Mouse (Mus musculus) CH12.LX (cell line): ENCODE measurements at regions not wholly inside any gene's neighbourhood (a gene's known extent, or its start where the extent isn't known, plus 50 kb on each side); places are given as distances from the start of the nearest gene placed in this dataset.

Source experiments
- CHD2 ChIP-seq: IDR thresholded peaks from 2 replicates; pipeline ENCODE4 v1.6.1; 2011; ENCODE audit warnings: low read length, improper control_type of control experiment
- CTCF ChIP-seq, 2 experiments: IDR thresholded peaks in 1 of 2; conservative IDR thresholded peaks in 1 of 2; 2 replicates each; pipeline ENCODE4 v1.5.1; 2011 to 2012; ENCODE audit warnings: low read depth in 2 of 2, low read length in 2 of 2, improper control_type of control experiment in 1 of 2, inconsistent platforms in 1 of 2, mild to moderate bottlenecking in 1 of 2, moderate library complexity in 1 of 2
- HCFC1 ChIP-seq: IDR thresholded peaks from 2 replicates; pipeline ENCODE4 v1.6.1; 2012; ENCODE audit warnings: low read depth, mild to moderate bottlenecking, inconsistent platforms, low read length, improper control_type of control experiment
- JUN ChIP-seq: IDR thresholded peaks from 2 replicates; pipeline ENCODE4 v1.6.1; 2011; ENCODE audit warnings: low read depth, mild to moderate bottlenecking, low read length, improper control_type of control experiment, moderate library complexity; ENCODE audit not compliant: insufficient read depth
- KAT2A ChIP-seq: IDR thresholded peaks from 2 replicates; pipeline ENCODE4 v1.6.1; 2012; ENCODE audit warnings: low read length, improper control_type of control experiment, inconsistent platforms; ENCODE audit not compliant: insufficient replicate concordance
- POLR2A ChIP-seq: IDR thresholded peaks from 2 replicates; pipeline ENCODE4 v1.6.1; 2011; ENCODE audit warnings: low read depth, mild to moderate bottlenecking, improper control_type of control experiment, low read length
- TBP ChIP-seq: conservative IDR thresholded peaks from 2 replicates; pipeline ENCODE4 v1.6.1; 2011; ENCODE audit warnings: low read depth, low read length, improper control_type of control experiment
- USF2 ChIP-seq: conservative IDR thresholded peaks from 2 replicates; pipeline ENCODE4 v1.6.1; 2011; ENCODE audit warnings: low read depth, low read length, improper control_type of control experiment
- ZNF384 ChIP-seq: IDR thresholded peaks from 2 replicates; pipeline ENCODE4 v1.6.1; 2012; ENCODE audit warnings: low read depth, low read length, improper control_type of control experiment, inconsistent platforms

DNA sequence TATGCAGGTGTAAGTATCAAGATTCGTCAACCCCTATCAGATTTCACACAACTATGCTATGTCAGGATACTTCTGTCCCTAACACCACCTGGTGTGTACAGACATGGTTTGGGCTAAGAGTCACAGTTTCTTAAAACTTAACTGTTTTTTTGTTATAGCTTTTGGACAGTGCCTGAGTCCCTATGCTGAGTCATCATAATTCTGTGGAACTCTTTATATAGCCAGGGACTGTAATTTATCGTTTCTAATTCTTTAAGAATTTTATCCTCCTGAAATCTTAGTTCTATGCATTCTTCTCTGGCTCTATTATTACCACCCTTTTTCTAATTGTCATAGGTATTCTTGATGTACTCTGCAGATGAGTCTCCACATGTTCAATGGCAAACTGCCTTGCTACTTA, 418.3 kb downstream of the Pdzph1 start:
- TF ChIP-seq CTCF (conservative IDR thresholded peaks at IDR 0.05 in 1 of 2, IDR thresholded peaks at IDR 0.05 in 1 of 2; ENCODE audit: low read depth in 2 of 2, low read length in 2 of 2) (no peak), POLR2A (no peak), CHD2 (no peak), JUN (no peak), ZNF384 (no peak), USF2 (no peak), TBP (no peak), HCFC1 (no peak), KAT2A (no peak)
